Mouse (Mus musculus) testis, adult 2 months (tissue): ENCODE data around the gene Asb15.

Experiments
- CTCF ChIP-seq: fragments of 200-500 bp; IDR thresholded peaks from 2 replicates; pipeline ENCODE4 v1.5.1; 2012; ENCODE audit warnings: low read depth, mild to moderate bottlenecking, inconsistent platforms, low read length, moderate library complexity; ENCODE audit not compliant: control insufficient read depth, insufficient read depth, insufficient replicate concordance
- POLR2A ChIP-seq: fragments of 200-500 bp; IDR thresholded peaks from 2 replicates; pipeline ENCODE4 v1.6.1; 2012; ENCODE audit warnings: low read depth, mild to moderate bottlenecking, inconsistent platforms, low read length, moderate library complexity; ENCODE audit not compliant: control insufficient read depth

GRCm38 (mm10) chr6:24570278-24570677, 42.3 kb downstream of the Asb15 start:
- TF ChIP-seq CTCF (no peak), POLR2A (no peak)
